In genomic region chr12:72223557-72224102, GRCm38 (mm10) we compare ENCODE assay signal across 35 mouse cellular contexts. TPM values are rescaled to one million over a fixed set of nuclear protein-coding genes. Genes with fewer than 3 reads are reported as not detected.
A peak's percentile ranks its signal among the peaks of the same experiment; 100 is the strongest.
DNase-seq lines count a peak whose midpoint lies in the region; ATAC-seq and TF ChIP-seq lines count a peak whose summit lies in the region.
"Had no signal": no experiment of that assay in that cellular context is flagged by ENCODE, and none has a peak within 500 bp of the region (broad histone marks: within the 10 kb centered on the region; RNA-seq: fewer than 3 reads in every experiment).

No protein-coding gene starts in this region.

- H3K27me3 ChIP-seq in limb, embryonic 10.5 days (ENCODE audit: low read depth, poor library complexity, severe bottlenecking), result no peaks in the 10 kb centered on the region
- no peaks in the 10 kb centered on the region for H3K27me3 ChIP-seq in kidney, embryonic 14.5 days (ENCODE audit: control insufficient read depth, insufficient read depth, low read length)
- H3K27me3 ChIP-seq: embryonic facial prominence, embryonic 15.5 days; forebrain, embryonic 12.5 days; hindbrain, embryonic 12.5 days; limb, embryonic 12.5 days; liver, embryonic 15.5 days; neural tube, embryonic 12.5 days had no signal

- H3K4me3 ChIP-seq in ES-E14 (ENCODE audit: insufficient read depth in 1 of 2, low read depth in 1 of 2, low read length in 2 of 2, poor library complexity in 1 of 2, severe bottlenecking in 1 of 2), result peak overlapping the region; percentile 39 to 48; a peak in 3 of 4 replicates
- no peak overlapping the region for H3K4me3 ChIP-seq in limb, embryonic 10.5 days
- H3K4me3 ChIP-seq in kidney, embryonic 14.5 days (ENCODE audit: low read length), result no peak overlapping the region
- H3K4me3 ChIP-seq: embryonic facial prominence, embryonic 10.5 days; embryonic facial prominence, embryonic 15.5 days; forebrain, embryonic 12.5 days; hindbrain, embryonic 12.5 days; limb, embryonic 12.5 days; liver, embryonic 15.5 days; midbrain, embryonic 10.5 days; myocyte; neural tube, embryonic 12.5 days had no signal

- no peak overlapping the region for H3K27ac ChIP-seq in ES-E14 (ENCODE audit: insufficient read depth, low read depth, low read length, poor library complexity, severe bottlenecking)
- no peak overlapping the region for H3K27ac ChIP-seq in limb, embryonic 10.5 days
- H3K27ac ChIP-seq in kidney, embryonic 14.5 days (ENCODE audit: low read depth, low read length), result no peak overlapping the region
- H3K27ac ChIP-seq: embryonic facial prominence, embryonic 10.5 days; embryonic facial prominence, embryonic 15.5 days; forebrain, embryonic 12.5 days; hindbrain, embryonic 12.5 days; limb, embryonic 12.5 days; liver, embryonic 15.5 days; midbrain, embryonic 10.5 days; neural tube, embryonic 12.5 days had no signal

- no peak overlapping the region for H3K4me2 ChIP-seq in kidney, embryonic 14.5 days (replicated peaks; ENCODE audit: low read depth, low read length)
- H3K4me2 ChIP-seq: embryonic facial prominence, embryonic 15.5 days; forebrain, embryonic 12.5 days; heart, embryonic 11.5 days; hindbrain, embryonic 12.5 days; limb, embryonic 12.5 days; liver, embryonic 15.5 days; lung, embryonic 14.5 days; neural tube, embryonic 12.5 days had no signal

- peak overlapping the region; percentile 49; the same call in 1 of the 2 replicates for H3K9ac ChIP-seq in ES-E14 (ENCODE audit: insufficient read depth, low read depth, low read length, poor library complexity, severe bottlenecking)
- H3K9ac ChIP-seq in kidney, embryonic 14.5 days (ENCODE audit: low read depth, low read length), result no peak overlapping the region
- H3K9ac ChIP-seq: embryonic facial prominence, embryonic 15.5 days; forebrain, embryonic 12.5 days; hindbrain, embryonic 12.5 days; limb, embryonic 12.5 days; liver, embryonic 15.5 days; lung, embryonic 14.5 days; neural tube, embryonic 12.5 days had no signal

- in situ Hi-C loops in ES-E14 (cut with MboI; ENCODE audit: low sequenced_read_pairs in 2 of 2, unreplicated experiment in 2 of 2), result no loop called here

- no peaks in the 10 kb centered on the region for H3K9me3 ChIP-seq in ES-E14 (ENCODE audit: control insufficient read depth, insufficient read depth, low read depth, low read length)
- no peaks in the 10 kb centered on the region for H3K9me3 ChIP-seq in limb, embryonic 10.5 days (replicated peaks)
- no peaks in the 10 kb centered on the region for H3K9me3 ChIP-seq in kidney, embryonic 14.5 days (ENCODE audit: control insufficient read depth, low read length)
- H3K9me3 ChIP-seq: embryonic facial prominence, embryonic 10.5 days; embryonic facial prominence, embryonic 15.5 days; forebrain, embryonic 12.5 days; hindbrain, embryonic 12.5 days; limb, embryonic 12.5 days; liver, embryonic 15.5 days; midbrain, embryonic 10.5 days; neural tube, embryonic 12.5 days had no signal

- 95% methylated on average over 16 of the region's 16 CpGs for WGBS in limb, embryonic 10.5 days
- WGBS in kidney, embryonic 14.5 days, result 97% methylated on average over 16 of the region's 16 CpGs

- no peak for ATAC-seq in kidney, embryonic 14.5 days (ENCODE audit: low FRiP score, low TSS enrichment)
- ATAC-seq: CD4-positive, CD25-positive, alpha-beta regulatory T cell, adult 4 months; intestine, postnatal 0 days had no signal

- no peaks in the 10 kb centered on the region for H3K36me3 ChIP-seq in ES-E14 (ENCODE audit: control insufficient read depth, insufficient read depth, low read length, poor library complexity, severe bottlenecking)
- H3K36me3 ChIP-seq in limb, embryonic 10.5 days, result no peaks in the 10 kb centered on the region
- H3K36me3 ChIP-seq in kidney, embryonic 14.5 days (ENCODE audit: control insufficient read depth, insufficient read depth, low read length), result no peaks in the 10 kb centered on the region
- H3K36me3 ChIP-seq: embryonic facial prominence, embryonic 15.5 days; G1E; limb, embryonic 12.5 days; liver, embryonic 15.5 days had no signal

- H3K4me1 ChIP-seq in ES-E14 (ENCODE audit: control insufficient read depth in 2 of 2, insufficient read depth in 2 of 2, low read length in 2 of 2, poor library complexity in 1 of 2), result peaks cover 0 to 3% of the 10 kb centered on the region in 2 experiments; a peak in 1 of 4 replicates
- H3K4me1 ChIP-seq in limb, embryonic 10.5 days, result peaks cover 3% of the 10 kb centered on the region; the same call in 1 of the 2 replicates
- H3K4me1 ChIP-seq in kidney, embryonic 14.5 days (ENCODE audit: control insufficient read depth, insufficient read depth, low read length), result no peaks in the 10 kb centered on the region
- H3K4me1 ChIP-seq: embryonic facial prominence, embryonic 10.5 days; embryonic facial prominence, embryonic 15.5 days; liver, embryonic 15.5 days; neural tube, embryonic 12.5 days had no signal

- DNase-seq in heart, adult 11 months, result peak; percentile 80
- no peak for DNase-seq in heart, adult 8-10 months (ENCODE audit: low spot score)
- no peak for DNase-seq in ES-E14 (ENCODE audit: low read depth, low spot score)
- peak; percentile 50 to 51 for DNase-seq in cerebellum, adult 18-20 months
- peak; percentile 43 to 47 for DNase-seq in cerebellum, postnatal 25 days
- DNase-seq in limb, embryonic 10.5 days (ENCODE audit: low spot score), result no peak
- DNase-seq: adrenal gland, postnatal 25 days; gastrocnemius, postnatal 14 days; heart, postnatal 36 days; kidney, adult 9 months; kidney, postnatal 14 days; layer of hippocampus, adult 9-11 months; lung, embryonic 14.5 days; lung, postnatal 14 days had no signal

TF ChIP-seq in ES-E14, 5 proteins besides CTCF, POLR2A, EP300 and RAD21:
- TF ChIP-seq HCFC1 (IDR thresholded peaks at IDR 0.05; ENCODE audit: borderline replicate concordance, insufficient read depth, low read length) (no peak), MAFK (IDR thresholded peaks at IDR 0.05; ENCODE audit: insufficient read depth, low read depth, low read length) (no peak), CHD2 (IDR thresholded peaks at IDR 0.05; ENCODE audit: low read depth, low read length) (no peak), ZC3H11A (IDR thresholded peaks at IDR 0.05; ENCODE audit: borderline replicate concordance, low read depth, low read length) (no peak), ZNF384 (IDR thresholded peaks at IDR 0.05; ENCODE audit: low read depth, low read length) (no peak)

RNA-seq across cellular contexts. Expression of gene Ccdc175, which starts 38.8 kb away (rescaled TPM):
- not detected for total RNA-seq in heart, adult 8-10 months (2022)
- total RNA-seq in ES-E14 (2012; rRNA removed), result 0.09 and 0.16 TPM in 2 replicates
- polyA plus RNA-seq in limb, embryonic 10.5 days (2016; fragmentation: Nextera tagmentation; extraction: Ambion mirVana), result not detected in 2 replicates
- not detected in 2 replicates for polyA plus RNA-seq in kidney, embryonic 14.5 days (2014; fragmentation: Nextera tagmentation; extraction: Ambion mirVana)
- total RNA-seq: adrenal gland, postnatal 25 days; G1E; gastrocnemius, postnatal 14 days; granulocyte monocyte progenitor cell, adult 5-6 weeks; heart, postnatal 36 days; left cerebral cortex, postnatal 10 days; liver, adult 2 months; midbrain, postnatal 0 days had no signal
- polyA plus RNA-seq: brain, embryonic 14.5 days; embryonic facial prominence, embryonic 10.5 days; embryonic facial prominence, embryonic 15.5 days; forebrain, embryonic 12.5 days; G1E; heart, embryonic 11.5 days; heart, embryonic 16.5 days; hindbrain, embryonic 12.5 days; intestine, postnatal 0 days; limb, embryonic 12.5 days; liver, adult 2 months; liver, embryonic 15.5 days; lung, embryonic 14.5 days; midbrain, embryonic 10.5 days; myocyte; neural tube, embryonic 12.5 days; stomach, embryonic 14.5 days had no signal

Comparison
In these comparisons a context has a peak if more than half of its experiments do, and no peak if none do; other contexts are left out.
1. DNase-seq: peak in heart, adult 11 months (single experiment), cerebellum, adult 18-20 months (2 of 2) and cerebellum, postnatal 25 days (2 of 2); none in heart, adult 8-10 months (single experiment), ES-E14 (single experiment) and limb, embryonic 10.5 days (single experiment).
2. H3K4me3 ChIP-seq: peak in ES-E14 (2 of 2); none in limb, embryonic 10.5 days (single experiment) and kidney, embryonic 14.5 days (single experiment).